Mouse (Mus musculus): ENCODE measurements around the gene Wdr48.
A peak's percentile ranks its signal among the peaks of the same experiment; 100 is the strongest.

Gene Wdr48

DNA sequence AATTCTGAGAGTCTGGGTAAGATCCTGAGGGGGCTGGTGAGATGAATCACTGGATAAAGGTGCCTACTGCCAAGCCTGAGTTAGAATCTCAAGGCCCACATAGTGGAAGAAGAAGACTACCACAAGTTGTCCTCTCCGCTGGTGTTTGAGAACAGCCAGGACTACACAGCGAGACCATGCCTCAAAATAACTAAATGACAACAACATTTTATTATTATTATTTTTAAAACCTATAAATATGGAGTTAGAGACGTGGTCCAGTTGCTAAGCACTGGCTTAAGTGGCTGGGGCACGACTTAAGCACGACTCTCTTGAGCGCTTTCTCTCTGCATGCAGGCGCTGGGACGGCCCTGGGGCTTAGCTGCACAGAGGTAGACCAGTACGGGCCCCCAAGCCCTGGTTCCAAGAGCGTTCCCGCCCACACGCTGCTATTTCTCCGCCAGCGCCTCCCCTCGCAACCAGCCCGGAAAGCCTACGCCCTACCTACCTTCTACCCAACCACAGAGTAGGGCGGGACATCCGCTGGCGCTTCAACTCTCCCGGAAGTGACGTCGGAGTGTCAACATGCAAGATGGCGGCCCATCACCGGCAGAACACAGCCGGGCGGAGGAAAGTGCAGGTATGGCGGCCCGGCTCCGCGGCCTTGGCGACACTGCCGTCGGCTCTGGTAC lies at the start of gene Wdr48:
TSS of gene Wdr48 (plus strand) at position 540 of the 671 bp plus-strand sequence.
- DNase-seq (ENCODE audit: low read depth, low spot score), result peak; percentile 99

DNA sequence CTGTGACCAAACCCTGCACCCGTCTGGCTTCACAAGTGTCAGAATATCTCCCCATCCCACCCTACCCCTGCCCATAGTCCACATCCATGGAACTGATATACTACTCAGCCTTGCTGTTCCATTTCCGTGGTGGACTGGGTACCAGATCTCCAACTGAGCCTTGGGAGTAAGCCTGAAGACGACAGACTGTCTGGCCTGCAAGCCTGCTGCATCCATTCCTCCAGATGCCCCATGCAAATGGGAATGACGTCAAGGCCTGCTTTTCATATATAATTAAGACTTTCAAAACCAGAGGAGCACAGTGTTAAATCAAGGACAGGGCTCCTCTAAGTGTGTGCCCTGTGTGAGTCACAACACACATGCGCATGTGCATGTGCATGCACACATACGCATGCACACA lies 47.5 kb upstream of the Wdr48 start:
- peak; percentile 10 for DNase-seq (ENCODE audit: low read depth, low spot score)

DNA sequence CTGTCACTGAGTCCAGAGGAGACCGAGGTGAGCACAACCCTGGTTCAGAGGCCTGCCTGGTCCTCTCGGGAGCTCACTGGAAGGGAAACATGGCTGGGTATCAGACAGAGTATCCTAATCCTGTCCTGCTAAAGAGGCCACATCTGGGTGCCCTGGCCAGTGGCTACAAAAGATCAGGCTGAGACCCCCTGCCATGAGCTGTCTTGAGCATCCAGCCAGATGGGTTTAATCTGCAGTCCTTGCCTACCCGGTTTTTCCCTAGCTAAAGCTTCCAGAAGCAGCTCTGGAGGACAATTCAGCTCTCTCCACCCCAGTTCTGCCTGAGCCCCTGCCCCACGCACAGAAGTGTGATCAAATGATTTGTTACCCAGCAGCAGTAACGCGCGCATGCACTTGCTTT lies 46.0 kb upstream of the Wdr48 start:
- DNase-seq (ENCODE audit: low read depth, low spot score), result no peak

DNA sequence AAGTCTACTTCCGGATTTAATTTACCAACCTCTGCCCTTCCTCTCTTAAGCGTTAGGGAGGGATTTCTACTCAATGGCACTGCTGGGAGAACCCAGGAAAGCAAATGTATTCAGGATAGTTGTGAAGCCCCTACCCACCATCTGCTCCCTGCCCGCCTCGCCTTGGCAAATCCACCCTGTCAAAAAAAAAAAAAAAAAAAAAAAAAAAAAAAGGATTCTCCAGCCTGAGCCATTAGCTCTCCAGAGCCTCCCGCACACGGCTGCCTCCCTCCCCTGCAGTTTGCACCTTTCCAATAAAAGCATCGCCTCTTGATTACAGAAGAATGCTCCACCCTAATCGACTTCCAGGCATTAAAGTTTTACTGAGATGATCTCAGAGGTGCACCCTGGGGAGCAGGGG lies 45.5 kb upstream of the Wdr48 start:
- DNase-seq (ENCODE audit: low read depth, low spot score), result peak; percentile 11

DNA sequence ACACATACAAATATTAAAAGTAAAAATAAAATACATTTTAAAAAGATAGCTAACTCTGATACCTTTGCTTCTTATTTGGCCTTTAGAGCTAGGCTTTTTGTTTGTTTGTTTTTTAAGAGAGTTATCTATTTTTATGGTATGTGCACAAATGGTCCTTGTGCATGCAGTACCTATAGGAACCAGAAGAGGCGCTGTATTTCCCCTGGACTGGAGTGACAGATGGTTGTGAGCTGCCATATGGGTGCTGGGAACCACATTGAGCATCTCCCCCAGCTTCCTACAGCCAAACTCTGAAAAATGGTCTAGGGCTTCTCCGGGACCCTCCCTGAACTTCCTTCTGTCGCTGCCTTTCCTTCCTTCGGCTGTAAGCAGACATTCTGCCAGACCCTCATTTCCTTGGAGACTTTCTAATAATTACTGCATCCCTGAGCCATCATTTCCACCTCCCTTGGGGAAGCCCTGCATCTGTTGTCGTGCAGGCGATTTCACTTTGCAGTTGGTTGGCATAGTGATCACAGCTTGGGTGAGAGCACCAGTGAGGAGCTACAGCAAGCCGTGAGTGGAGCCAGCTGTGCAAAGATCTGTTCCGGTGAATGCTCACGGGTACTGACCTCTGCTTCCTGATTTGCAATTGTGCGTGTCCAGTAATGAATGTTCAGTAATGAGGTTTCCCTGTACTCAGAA lies 42.2 kb upstream of the Wdr48 start:
- DNase-seq (ENCODE audit: low read depth, low spot score), result peak; percentile 44

DNA sequence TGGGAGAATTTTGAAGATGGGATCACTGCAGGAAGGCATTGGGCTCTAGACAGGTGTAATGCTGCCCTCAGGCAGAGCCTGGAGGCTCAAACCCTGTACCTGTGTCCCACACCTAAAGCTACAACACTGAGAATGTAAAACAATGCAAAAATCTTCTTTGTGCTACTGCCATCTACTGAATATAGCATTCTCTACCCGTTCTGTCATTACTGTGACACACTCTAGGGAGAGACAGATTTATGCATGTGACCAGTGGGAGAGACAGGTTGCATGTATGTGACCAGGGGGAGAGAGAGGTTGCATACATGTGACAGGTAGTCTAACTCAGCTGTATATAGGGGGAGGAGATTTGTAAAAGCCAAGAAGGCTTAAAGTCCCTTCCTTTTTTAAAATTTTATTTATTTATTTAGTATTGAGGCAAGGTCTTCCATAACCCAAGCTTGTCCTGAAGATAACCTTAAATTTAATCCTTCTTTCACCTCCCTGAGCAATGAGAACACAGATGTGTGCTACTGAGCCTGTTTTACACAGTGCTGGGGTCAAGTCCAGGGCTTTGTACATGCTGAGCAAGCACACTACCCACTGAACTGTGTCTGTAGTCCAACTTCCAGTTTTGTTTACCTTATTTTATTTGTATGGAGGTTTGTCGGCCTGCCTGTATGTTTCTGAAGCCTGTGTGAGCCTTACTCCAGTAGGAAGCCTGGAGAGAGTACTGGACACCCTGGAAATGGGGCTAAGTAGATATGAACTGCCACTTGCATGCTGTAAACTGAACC lies 41.4 kb upstream of the Wdr48 start:
- DNase-seq (ENCODE audit: low read depth, low spot score), result no peak

DNA sequence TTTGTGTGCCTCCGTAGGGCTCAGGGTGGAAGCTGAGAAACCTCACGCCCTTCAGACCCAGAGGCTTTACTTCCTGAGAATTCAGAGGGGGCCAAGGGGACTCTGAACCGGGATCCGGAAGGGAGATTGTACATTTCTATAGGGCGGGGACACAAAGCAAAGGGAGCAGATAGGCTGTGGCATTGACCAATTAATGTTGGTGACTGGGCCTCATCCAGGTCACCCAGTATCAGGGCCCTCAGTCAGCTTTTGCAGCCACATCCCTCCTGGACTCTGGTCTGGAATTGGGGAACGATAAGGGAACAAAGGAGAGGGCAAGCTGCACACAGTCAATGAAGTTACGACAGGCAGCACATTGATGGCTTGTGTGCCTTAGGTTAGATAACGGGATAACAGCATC lies 40.5 kb upstream of the Wdr48 start:
- DNase-seq (ENCODE audit: low read depth, low spot score), result no peak

DNA sequence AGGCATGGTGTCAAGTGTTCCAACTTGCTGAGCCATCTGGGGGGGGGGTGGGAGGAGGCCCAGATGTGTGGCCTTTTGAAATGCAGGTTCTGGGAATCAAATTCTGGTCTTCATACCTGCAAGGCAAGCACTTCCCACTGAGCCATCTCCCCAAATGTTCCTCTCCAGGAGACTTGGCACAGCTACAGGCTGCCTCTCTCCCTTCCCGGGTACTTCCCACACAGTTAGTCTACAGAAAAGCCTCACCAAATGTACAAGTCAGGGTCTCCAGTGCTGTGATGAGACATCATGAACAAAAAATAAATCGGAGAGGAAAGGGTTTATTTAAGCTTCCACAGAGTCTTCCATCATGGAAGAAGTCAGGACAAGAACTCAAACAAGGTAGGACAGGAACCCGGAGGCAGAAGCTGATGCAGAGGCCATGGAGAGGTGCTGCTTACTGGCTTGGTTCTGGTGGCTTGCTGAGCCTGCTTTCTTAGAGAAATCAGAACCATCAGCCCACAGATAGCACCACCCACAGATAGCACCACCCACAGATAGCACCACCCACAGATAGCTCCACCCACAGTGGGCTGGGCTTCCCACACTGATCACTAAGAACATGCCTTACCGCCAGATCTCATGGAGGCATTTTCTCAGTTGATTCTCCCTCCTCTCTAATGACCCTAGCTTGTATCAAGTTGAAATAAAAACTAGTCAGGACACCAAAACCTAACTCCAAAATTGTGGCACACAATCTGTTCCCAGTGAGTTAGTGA lies 7.4 kb upstream of the Wdr48 start:
- DNase-seq (ENCODE audit: low read depth, low spot score), result peak; percentile 59

DNA sequence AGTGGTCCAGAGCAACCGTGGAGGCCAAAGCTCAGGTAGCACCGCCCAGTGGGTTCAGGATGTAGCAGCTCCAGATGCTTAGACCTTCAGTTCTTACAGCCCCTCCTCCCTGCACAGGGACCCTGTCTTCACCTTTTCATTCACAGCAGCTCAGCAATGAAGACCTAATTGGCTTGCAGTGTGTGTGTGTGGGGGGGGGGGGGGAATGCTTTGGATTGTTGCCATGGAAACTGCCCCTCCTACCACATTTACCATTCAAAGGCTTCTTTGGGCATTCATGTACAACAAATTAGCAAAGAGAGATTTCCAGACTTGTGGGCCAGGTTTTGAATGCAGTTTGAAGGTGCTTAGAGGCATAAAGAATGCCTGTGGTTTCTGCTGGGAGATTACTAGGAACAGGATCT lies 5.8 kb upstream of the Wdr48 start:
- peak; percentile 19 for DNase-seq (ENCODE audit: low read depth, low spot score)

DNA sequence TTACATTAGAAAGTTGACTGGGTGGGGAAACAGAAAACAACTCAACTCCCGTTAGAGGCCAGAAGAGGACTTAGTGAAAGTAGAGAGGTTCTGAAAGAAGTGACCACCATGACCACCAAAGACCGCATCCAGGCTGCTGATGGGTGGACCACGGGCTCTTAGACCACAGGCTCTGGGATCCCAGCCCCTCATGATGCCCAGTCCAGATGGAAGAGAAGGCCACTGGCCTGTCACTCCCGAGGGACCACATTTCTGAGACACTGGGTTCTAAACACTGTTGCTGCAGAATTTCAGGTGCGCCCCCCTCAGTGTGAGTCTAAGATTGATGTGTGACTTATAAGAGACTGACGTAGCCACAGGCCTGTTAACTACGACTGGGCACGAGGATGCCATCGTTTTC lies 5.2 kb upstream of the Wdr48 start:
- DNase-seq (ENCODE audit: low read depth, low spot score), result no peak

DNA sequence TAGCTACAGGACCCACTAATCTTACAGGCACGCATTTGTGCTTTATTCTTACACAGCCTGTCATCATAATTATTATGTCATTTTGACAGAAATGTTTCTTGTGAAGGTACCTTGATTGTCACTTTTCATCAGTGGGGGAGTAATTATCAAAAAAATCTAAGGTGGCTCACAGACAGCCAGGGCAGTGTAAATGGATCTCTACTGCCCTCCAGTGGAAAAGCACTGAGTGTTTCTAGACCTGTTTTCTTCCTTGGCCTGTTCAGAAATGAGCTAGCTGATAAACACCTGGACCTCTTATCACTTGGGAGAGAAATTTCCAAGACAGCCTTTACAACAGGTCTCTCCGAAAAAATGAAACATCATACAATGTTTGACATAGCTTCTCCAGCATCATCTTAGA lies 4.0 kb upstream of the Wdr48 start:
- DNase-seq (ENCODE audit: low read depth, low spot score), result peak; percentile 68

DNA sequence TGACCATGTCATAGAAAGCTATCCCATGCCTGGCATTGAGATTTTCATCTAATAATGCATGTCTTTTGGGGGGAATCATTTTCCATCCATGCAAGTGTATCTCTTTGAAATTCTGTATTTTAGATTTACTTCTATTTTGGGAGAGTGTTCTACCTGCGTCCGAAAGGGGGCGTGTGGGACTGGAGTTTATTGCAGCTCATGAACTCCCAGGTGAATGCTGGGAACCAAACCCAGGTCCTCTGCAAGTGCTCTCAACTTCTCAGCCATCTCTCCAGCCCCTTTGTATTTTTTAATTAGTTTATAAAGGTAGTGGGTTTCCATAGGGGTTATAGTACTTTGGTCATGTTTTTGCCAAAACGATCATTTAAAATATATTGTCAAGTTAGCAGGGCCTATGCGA lies 797 bp upstream of the Wdr48 start:
- DNase-seq (ENCODE audit: low read depth, low spot score), result no peak

DNA sequence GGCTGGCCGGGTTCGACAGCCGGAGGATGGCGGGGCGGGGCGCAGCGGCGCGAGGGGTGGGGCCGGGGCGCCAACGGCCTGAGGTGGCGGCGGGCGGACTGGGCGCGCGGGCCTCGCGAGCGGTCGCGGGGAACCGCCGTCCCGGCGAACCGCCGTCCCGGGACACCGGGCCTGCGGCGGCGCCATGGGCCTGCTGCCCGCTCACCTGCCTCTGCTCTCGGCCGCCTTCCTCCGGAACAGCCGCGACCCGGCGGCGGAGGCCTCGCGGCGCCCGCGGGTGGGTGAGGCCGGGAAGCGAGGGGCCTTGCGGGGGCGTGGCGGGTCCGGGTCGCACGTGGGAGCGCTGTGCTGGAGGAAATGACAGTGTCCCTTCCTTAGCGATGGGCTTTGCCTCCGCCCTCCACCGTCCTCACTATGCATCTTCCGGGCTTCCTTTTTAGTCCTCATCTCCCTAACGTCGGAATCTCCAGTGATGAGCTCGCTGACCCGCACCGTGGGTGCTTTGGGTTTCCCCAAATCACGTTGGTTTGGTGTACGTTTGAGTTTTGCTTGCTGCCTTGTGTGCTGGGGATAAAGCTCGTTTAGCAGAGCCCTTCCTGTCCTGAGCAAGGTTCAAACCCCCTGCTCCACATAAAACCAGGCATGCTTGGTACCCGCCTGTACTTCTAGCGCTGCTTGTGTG lies 503 bp downstream of the Wdr48 start:
- peak; percentile 16 for DNase-seq (ENCODE audit: low read depth, low spot score)

DNA sequence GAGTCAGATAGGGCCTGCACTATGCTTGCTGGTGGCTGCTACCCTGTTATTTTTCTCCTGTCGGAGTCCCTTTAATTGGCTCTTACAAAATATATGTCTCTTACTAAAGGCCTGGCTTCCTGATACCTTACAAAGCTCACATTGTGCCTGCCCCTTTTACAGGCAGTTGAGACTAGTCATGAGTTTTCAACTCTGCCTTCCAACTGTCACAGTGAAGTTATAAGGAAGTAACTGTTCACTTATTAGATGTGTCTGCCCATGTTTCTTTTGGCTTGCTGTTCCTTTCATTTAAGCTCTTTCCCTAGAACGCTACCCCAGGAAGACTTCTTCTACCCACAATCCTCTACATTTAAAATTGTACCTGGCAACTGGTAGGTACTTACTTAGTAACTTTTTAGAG lies 4.8 kb downstream of the Wdr48 start:
- DNase-seq (ENCODE audit: low read depth, low spot score), result no peak

DNA sequence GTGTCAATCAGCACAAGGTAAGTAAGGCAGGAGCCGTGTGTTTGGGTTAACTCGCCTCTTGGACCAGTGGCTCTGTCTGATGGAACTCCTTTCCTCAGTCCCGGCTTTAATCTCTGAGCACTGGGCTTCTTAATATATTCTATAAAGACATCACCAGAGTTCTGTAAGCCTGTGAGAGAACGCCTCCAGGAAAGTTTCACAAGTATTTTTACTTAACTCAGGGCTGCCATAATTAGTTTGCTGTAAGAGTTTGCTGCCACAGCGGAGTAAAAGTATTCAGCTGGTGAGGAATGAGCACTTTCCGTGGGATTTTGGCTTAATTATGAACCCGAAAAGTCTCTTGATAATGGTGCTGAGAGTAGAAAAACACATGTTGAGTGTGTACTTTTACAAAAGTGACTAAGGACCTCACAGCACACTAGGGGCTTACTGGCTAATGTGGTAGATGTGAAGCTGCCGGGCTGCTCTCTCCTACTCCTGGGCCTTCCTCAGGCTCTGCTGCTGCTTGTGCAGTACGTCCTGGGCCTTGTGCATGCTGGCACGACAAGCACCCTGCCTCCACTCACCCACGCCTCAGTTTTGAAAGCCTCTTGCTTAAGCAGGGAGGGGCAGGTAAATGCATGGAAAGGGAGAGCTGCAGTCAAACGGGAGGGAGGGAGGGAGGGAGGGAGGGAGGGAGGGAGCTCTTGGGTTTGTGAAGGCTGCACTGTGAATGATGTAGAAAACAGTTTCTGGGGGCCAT lies 7.9 kb downstream of the Wdr48 start:
- peak; percentile 63 for DNase-seq (ENCODE audit: low read depth, low spot score)

DNA sequence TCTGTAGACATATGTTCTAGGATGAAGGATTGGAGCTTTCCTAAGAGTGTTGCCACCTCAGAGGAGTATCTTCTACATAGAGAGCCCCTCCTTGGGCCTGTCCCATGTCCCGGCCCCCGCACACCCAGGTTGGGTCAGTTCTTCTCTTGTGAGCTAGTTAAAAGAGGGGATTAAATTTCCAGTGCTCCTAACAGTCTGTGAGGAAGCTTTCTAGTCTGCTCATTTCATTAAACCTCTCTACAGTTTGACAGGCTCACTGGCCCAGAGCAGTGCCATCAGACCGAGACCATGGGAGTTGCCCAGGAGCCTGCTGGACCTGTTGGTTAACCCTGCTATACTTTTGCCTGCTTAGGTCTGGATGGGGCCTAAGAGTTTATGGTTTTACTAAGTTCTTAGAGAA lies 14.0 kb downstream of the Wdr48 start:
- DNase-seq (ENCODE audit: low read depth, low spot score), result no peak

DNA sequence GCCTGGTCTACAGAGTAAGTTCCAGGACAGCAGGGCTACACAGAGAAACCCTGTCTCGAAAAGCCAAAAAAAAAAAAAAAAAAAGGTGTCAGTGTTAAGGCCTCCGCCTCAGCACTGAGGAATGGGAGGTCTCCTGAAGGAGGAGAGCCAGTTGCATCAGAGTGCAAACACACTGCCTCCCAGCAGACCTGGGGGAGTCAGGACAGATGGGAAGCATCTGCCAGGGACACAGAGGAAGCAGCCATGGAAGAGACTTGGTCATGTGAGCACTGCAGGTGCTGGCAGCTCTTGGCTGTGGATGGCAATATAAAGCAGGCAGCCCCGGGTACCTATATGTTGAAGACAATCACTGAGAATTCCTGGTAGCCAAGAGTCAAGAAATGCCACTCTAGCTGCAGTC lies 15.3 kb downstream of the Wdr48 start:
- peak; percentile 70 for DNase-seq (ENCODE audit: low read depth, low spot score)

DNA sequence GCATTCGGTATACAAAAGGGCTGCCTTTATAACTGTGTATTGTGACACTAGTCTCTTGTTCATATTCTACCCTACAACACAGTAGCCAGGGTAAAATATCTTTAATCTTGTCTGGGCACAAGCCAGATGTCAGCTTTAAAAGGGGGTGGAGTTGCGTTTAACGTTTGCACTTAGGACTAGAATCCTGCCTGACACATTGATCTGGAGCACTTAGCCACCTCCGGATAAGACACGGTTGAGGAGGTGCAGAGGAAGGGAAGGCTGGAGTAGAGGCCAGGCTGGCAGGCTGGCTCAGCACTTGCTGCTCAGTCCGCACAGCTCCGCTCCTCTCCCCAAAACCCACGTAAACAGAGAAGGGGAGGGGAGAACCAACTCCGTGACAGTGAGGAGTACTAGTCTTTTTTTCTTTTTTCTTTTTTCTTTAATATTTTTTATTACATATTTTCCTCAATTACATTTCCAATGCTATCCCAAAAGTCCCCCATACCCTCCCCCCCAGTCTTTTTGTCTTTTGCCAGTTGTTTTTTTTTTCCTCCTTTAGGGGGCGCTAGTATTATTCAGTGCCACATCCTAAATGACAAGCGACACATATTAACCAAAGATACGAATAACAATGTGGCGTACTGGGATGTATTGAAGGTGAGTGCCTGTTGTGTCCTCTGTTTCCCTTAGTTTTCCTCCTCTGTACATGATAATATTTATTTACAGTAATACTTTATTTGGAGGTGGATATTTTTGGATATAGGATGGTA lies 18.6 kb downstream of the Wdr48 start:
- DNase-seq (ENCODE audit: low read depth, low spot score), result no peak

DNA sequence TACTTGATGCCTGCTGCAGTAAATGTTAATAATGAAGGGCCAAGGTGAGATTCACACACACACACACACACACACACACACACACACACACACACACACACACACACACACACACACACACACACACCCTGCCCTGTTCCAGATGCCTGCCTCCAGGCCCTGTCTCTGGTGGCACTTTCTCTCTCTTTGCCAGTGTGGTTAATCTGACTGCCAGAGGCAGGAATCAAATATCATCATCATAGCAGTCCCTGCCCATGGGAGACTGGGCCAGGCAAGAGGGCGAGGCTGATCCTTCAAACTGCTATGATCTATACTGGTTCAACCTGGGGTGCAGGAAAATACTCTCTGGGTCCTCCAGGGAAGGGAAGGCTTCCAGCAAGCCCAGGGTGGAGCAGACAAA lies 25.2 kb downstream of the Wdr48 start:
- no peak for DNase-seq (ENCODE audit: low read depth, low spot score)

DNA sequence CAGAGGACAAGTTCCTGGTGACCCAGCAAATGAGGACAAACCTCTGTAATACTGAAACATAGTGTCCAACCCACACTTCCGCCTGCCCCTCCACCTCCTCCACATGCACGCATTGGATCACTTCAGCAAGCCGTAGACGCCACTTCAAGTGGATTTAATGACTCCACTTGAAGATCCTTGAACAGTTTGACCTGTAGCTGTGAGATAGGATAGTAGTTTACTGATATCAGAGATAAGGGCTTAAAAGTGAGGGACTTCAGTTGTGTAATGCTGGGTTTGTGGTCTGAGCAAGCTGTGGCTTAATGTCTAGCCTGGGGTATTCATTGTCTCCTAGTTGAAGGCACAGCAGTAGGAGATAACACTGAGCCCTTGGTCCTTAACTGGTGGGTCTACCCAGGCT lies 28.8 kb downstream of the Wdr48 start:
- DNase-seq (ENCODE audit: low read depth, low spot score), result no peak
